Mouse (Mus musculus): Measurements from ENCODE around the gene Nfyc.

Nfyc gene

GRCm38 (mm10) chr4:120747941-120748866 is 83.2 kb downstream of the Nfyc start, which contains the start of gene Kcnq4:
Gene Kcnq4 (minus strand): TSS chr4:120748612.
- no peak for DNase-seq

- peak in 1 of 2 experiments; percentile 29 for DNase-seq
These were observed 84.1 kb downstream of the Nfyc start for GRCm38 (mm10) chr4:120747243-120747792.

- DNase-seq = no peak
These were observed 84.7 kb downstream of the Nfyc start for GRCm38 (mm10) chr4:120746552-120747150.

GRCm38 (mm10) chr4:120745731-120746551 is 85.4 kb downstream of the Nfyc start:
- DNase-seq = no peak

- DNase-seq = no peak
These were observed 87.7 kb downstream of the Nfyc start for GRCm38 (mm10) chr4:120743636-120744035.

- no peak for DNase-seq
These were observed 90.1 kb downstream of the Nfyc start for GRCm38 (mm10) chr4:120741303-120741702.

- no peak for DNase-seq
These were observed 97.3 kb downstream of the Nfyc start for GRCm38 (mm10) chr4:120734012-120734622.

GRCm38 (mm10) chr4:120732737-120733136 is 98.6 kb downstream of the Nfyc start:
- no peak for DNase-seq

GRCm38 (mm10) chr4:120731030-120731644 is 100.2 kb downstream of the Nfyc start:
- peak; percentile 67 to 79 for DNase-seq

GRCm38 (mm10) chr4:120730574-120730973 is 100.8 kb downstream of the Nfyc start:
- DNase-seq = no peak

GRCm38 (mm10) chr4:120730146-120730545 is 101.2 kb downstream of the Nfyc start:
- DNase-seq = peak in 1 of 2 experiments; percentile 36

GRCm38 (mm10) chr4:120729441-120729840 is 101.9 kb downstream of the Nfyc start:
- no peak for DNase-seq

GRCm38 (mm10) chr4:120727842-120728241 is 103.5 kb downstream of the Nfyc start:
- DNase-seq = no peak

GRCm38 (mm10) chr4:120726174-120726573 is 105.2 kb downstream of the Nfyc start:
- no peak for DNase-seq

GRCm38 (mm10) chr4:120725516-120726090 is 105.8 kb downstream of the Nfyc start:
- no peak for DNase-seq

GRCm38 (mm10) chr4:120721574-120721973 is 109.8 kb downstream of the Nfyc start:
- DNase-seq = no peak

GRCm38 (mm10) chr4:120719152-120719551 is 112.2 kb downstream of the Nfyc start:
- no peak for DNase-seq

GRCm38 (mm10) chr4:120717591-120717990 is 113.8 kb downstream of the Nfyc start:
- no peak for DNase-seq

GRCm38 (mm10) chr4:120716765-120717164 is 114.6 kb downstream of the Nfyc start:
- DNase-seq = no peak

GRCm38 (mm10) chr4:120716141-120716571 is 115.2 kb downstream of the Nfyc start:
- DNase-seq = peak; percentile 74 to 85

- no peak for DNase-seq
These were observed 117.4 kb downstream of the Nfyc start for GRCm38 (mm10) chr4:120713856-120714497.

Measured in lung, adult 18-20 months (tissue).